Mouse (Mus musculus): ENCODE results near the gene Fkbp5. TPM values are rescaled to one million over a fixed set of nuclear protein-coding genes. Genes with fewer than 3 reads are reported as not detected.

Fkbp5 gene
- polyA plus RNA-seq, 1 experiment = 185 TPM

DNA sequence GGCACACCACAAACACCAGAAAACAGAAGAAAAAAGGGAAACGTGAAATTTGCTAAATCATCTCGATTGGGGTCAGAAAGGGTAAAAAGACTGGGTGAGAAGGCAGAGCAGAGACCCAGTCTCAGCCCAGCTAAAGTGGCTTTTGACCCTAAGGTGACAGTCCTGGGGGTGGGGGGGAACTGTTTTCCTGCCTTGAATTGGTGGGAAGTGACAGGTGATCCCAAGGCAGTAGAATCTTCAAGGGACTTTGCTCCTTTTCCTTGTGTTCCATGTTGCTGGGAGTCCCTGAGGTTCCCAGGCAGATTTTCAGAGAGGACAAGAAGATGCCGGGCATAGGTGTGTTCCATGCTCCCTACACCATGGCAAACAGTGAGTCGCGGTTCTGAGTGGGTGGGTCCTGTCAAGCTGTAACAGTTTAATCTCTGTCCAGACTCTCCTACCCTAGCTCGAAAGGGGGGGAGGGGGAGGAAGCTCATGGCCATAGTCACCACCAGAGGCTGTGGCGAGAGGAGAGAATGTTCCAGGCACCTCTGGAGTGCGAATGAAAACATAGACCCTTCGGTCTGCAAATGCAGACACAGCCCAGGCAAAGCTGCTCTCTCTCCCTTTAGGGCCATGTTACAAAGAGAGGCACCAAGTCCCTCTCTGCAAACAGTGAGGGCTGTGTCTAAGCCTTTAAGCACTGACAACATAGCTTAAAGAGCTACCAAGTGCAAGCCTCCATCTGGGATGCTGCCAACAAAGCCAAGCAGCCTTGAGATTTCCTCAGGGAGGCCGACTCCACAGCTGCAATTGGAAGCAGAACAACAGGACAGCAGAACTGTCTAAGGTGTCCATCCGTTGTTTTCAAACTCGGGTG is 10.1 kb upstream of the Fkbp5 start:
- 0 out of 2 replicates have a peak overlapping the region, but pooled peaks have one; percentile 3 for H3K27ac ChIP-seq (ENCODE audit: insufficient read depth, low read depth, low read length)
- H3K4me3 ChIP-seq (ENCODE audit: insufficient read depth, low read depth, low read length) = no peak overlapping the region
- H3K4me1 ChIP-seq (ENCODE audit: control insufficient read depth, insufficient read depth, low read length) = peaks cover 14% of the 10 kb centered on the region
- TF ChIP-seq CTCF (IDR thresholded peaks at IDR 0.05; ENCODE audit: insufficient read depth, low read depth, low read length) (no peak), POLR2A (IDR thresholded peaks at IDR 0.05; ENCODE audit: insufficient read depth, low read depth, low read length) (no peak)
- WGBS = 32% methylated on average over 12 of the region's 12 CpGs

DNA sequence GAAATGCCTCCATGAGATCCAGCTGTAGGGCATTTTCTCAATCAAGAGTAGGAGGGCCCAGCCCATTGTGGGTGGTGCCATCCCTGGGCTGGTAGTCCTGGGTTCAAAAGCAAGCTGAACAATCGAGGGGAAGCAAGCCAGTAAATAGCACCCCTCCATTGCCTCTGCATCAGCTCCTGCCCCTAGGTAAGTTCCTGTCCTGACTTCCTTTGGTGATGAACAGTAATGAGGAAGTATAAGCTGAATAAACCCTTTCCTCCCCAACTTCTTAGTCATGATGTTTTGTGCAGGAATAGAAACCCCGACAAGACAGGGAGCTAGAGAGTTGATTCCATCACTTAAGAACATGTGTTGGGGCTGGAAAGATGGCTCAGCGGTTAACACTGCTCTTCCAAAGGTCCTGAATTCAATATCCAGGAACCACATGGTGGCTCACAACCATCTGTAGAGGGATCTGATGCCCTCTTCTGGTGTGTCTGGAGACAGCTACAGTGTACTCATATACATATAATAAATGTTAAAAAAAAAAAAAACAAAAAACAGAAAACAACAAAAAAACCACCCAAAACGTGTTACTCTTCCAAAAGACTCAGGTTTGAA is 7.6 kb upstream of the Fkbp5 start:
- no peak overlapping the region for H3K27ac ChIP-seq (ENCODE audit: insufficient read depth, low read depth, low read length)
- TF ChIP-seq POLR2A (IDR thresholded peaks at IDR 0.05; ENCODE audit: insufficient read depth, low read depth, low read length) = no peak
- TF ChIP-seq CTCF (IDR thresholded peaks at IDR 0.05; ENCODE audit: insufficient read depth, low read depth, low read length) = no peak
- peaks cover 14% of the 10 kb centered on the region for H3K4me1 ChIP-seq (ENCODE audit: control insufficient read depth, insufficient read depth, low read length)
- no peak overlapping the region for H3K4me3 ChIP-seq (ENCODE audit: insufficient read depth, low read depth, low read length)
- WGBS = 64% methylated on average over 4 of the region's 4 CpGs

DNA sequence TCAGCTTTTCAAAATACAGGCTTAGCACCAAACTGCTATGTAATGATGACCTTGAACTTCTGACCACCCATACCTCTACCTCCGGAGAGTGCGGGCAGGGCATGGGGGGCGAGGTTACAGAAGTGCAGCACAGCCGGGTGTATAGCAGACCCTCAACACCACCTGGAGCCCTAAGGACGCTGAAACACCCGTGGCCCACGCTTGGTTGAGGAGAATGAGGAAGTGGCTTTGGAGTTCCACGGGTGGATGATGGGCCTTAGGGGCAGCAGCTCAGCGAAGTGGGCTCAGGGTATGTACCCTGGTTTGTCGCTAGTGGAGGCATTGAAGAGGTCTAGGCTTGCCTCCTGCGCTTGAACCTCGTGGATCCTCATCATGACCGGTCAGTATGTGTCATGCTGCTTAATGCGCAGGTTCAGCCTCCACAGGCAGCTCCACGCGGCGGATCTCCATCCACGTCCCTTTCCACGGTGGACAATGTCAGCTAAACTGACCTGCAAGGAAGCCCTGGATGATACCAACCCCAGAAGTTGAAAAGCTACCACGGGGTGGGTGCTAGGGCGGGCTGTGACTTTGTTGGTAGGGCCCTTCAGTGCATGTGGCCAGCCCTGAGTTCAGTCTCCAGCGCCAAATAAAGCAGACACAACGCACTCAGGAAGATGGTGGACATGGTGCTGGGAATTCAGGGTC is 6.8 kb upstream of the Fkbp5 start:
- TF ChIP-seq POLR2A (IDR thresholded peaks at IDR 0.05; ENCODE audit: insufficient read depth, low read depth, low read length) = no peak
- no peak for TF ChIP-seq CTCF (IDR thresholded peaks at IDR 0.05; ENCODE audit: insufficient read depth, low read depth, low read length)
- no peak overlapping the region for H3K27ac ChIP-seq (ENCODE audit: insufficient read depth, low read depth, low read length)
- no peak overlapping the region for H3K4me3 ChIP-seq (ENCODE audit: insufficient read depth, low read depth, low read length)
- peaks cover 14% of the 10 kb centered on the region for H3K4me1 ChIP-seq (ENCODE audit: control insufficient read depth, insufficient read depth, low read length)
- whole genome bisulfite sequencing = 91% methylated on average over 23 of the region's 23 CpGs

DNA sequence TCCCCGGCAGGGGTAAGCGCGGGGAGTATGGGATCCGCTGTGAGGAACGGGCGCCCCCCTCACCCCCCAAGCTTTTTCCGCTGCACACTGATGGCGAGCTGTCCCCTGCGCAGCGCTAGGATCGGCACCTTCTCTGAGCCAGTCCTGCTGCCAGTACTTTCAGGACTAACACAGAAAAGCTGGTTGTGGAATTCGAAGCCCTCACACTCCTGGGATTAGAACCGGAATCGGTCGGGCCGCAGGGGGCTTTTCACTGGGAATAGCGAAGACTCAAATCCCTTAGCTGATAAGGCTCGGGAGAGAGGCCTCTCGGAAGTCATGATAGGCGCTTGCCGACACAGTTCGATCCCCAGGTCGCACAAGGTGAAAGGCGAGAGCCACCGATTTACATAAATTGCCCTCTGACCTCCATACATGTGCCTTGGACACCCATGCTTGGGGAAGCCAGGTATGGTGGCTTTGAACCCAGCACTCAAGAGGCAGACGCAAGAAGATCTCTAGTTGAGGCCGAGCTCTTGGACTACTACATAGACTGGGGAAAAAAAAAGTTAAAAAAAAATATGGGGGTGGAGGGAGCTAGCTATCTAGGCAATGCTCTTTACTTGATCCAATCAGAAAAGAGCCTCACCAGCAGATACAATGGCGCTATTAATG is 6.2 kb upstream of the Fkbp5 start:
- no peak for TF ChIP-seq POLR2A (IDR thresholded peaks at IDR 0.05; ENCODE audit: insufficient read depth, low read depth, low read length)
- no peak for TF ChIP-seq CTCF (IDR thresholded peaks at IDR 0.05; ENCODE audit: insufficient read depth, low read depth, low read length)
- peaks cover 18% of the 10 kb centered on the region for H3K4me1 ChIP-seq (ENCODE audit: control insufficient read depth, insufficient read depth, low read length)
- peak overlapping the region; percentile 85 for H3K27ac ChIP-seq (ENCODE audit: insufficient read depth, low read depth, low read length)
- H3K4me3 ChIP-seq (ENCODE audit: insufficient read depth, low read depth, low read length) = peak overlapping the region; percentile 64
- 15% methylated on average over 28 of the region's 28 CpGs for WGBS

DNA sequence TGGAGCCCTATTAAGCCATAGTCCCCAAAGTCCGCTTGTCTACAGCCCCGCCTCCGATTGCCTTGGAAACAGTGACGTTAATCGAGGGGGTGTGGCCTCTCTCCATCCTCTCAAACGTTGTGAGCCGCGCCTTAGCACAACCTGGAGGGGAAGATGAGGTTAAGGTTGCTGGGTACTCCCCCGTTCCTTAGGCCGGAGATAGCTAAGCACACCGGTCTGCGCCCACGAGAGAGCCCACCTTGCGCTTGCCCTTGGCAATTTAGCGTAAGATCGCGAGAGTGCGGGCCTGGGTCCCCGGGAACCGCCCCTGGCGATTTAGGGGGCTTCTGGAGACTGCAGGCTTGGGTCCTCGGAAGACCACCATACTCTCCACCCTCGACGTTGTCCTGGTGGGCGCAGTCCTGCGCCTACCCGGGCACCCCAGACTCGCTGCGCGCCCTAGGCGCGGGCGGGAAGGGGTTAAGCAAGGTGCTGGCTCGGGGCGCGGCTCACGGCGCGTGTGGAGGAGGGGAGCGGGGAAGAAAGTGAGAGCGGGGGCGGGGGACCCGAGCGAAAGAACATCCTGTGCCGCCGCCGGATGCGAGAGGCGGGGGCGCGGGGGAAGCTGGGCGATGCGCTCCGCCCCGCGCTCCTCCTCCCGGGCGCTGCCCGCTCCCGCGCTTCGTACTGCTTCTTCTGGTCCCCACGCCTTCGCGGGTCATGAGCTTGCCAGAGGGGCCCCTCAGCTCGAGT is 5.5 kb upstream of the Fkbp5 start:
- peak overlapping the region; percentile 96 for H3K27ac ChIP-seq (ENCODE audit: insufficient read depth, low read depth, low read length)
- H3K4me1 ChIP-seq (ENCODE audit: control insufficient read depth, insufficient read depth, low read length) = peaks cover 22% of the 10 kb centered on the region
- TF ChIP-seq CTCF (IDR thresholded peaks at IDR 0.05; ENCODE audit: insufficient read depth, low read depth, low read length) (no peak), POLR2A (IDR thresholded peaks at IDR 0.05; ENCODE audit: insufficient read depth, low read depth, low read length) (peak; percentile 57)
- WGBS = under 1% methylated on average over 58 of the region's 66 CpGs
- peak overlapping the region; percentile 64 for H3K4me3 ChIP-seq (ENCODE audit: insufficient read depth, low read depth, low read length)

DNA sequence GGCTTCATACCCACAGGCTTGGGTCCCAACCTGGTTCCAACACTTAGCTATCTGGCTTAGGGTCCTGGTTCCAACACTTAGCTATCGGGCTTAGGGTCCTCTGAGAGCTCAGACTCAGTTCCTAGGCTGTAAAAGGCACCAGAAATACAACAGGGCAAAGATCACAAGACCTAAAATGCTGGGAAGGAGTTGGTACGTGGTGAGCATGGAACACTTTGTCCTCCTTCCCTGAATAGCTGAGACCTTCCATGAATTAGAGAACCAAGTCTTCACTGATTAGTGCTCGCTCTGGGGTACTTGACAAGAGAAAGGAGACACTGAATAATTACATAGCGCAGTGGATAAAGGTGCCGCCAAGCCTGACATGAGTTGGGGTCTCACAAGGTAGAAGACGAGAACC is 4.6 kb upstream of the Fkbp5 start:
- H3K4me1 ChIP-seq (ENCODE audit: control insufficient read depth, insufficient read depth, low read length) = peaks cover 22% of the 10 kb centered on the region
- TF ChIP-seq POLR2A (IDR thresholded peaks at IDR 0.05; ENCODE audit: insufficient read depth, low read depth, low read length) (no peak), CTCF (IDR thresholded peaks at IDR 0.05; ENCODE audit: insufficient read depth, low read depth, low read length) (no peak)
- peak overlapping the region; percentile 64; the same call in 1 of the 2 replicates for H3K4me3 ChIP-seq (ENCODE audit: insufficient read depth, low read depth, low read length)
- 26% methylated on average over 6 of the region's 6 CpGs for WGBS
- H3K27ac ChIP-seq (ENCODE audit: insufficient read depth, low read depth, low read length) = peak overlapping the region; percentile 42; the same call in 1 of the 2 replicates

DNA sequence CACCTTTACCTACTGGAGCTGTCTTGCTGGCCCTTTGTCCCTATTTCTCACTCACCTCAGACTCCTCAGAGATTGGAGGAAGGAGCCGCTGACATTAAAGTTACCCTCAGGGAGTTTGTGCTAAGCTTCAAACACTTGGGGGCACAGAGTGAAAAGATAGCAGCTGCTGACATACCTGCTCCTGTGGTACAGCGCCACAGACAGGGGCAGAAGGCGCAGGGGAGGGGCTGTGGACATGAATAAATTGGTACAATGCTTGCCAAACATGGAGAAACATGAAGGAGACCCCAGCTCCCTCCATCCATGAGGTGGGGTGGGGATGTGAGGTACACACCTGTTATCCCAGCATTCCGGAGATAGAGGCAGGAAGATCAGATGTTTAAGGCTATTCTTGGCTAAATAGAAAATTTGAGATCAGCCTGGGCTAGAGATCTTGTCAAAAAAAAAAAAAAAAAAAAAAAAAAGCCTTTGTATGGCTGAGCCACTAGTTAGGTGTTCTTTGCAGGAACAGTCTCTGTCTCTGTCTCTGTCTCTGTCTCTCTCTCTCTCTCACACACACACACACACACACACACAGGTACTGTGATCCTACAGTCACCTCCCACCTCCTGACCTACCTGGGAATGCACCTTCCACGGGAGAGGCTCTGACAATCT is 3.9 kb upstream of the Fkbp5 start:
- TF ChIP-seq POLR2A (IDR thresholded peaks at IDR 0.05; ENCODE audit: insufficient read depth, low read depth, low read length) = no peak
- no peak for TF ChIP-seq CTCF (IDR thresholded peaks at IDR 0.05; ENCODE audit: insufficient read depth, low read depth, low read length)
- Histone ChIP-seq H3K27ac (ENCODE audit: insufficient read depth, low read depth, low read length) (no peak overlapping the region), H3K4me1 (ENCODE audit: control insufficient read depth, insufficient read depth, low read length) (peaks cover 22% of the 10 kb centered on the region), H3K4me3 (ENCODE audit: insufficient read depth, low read depth, low read length) (no peak overlapping the region)
- 77% methylated on average over 5 of the region's 5 CpGs for WGBS

DNA sequence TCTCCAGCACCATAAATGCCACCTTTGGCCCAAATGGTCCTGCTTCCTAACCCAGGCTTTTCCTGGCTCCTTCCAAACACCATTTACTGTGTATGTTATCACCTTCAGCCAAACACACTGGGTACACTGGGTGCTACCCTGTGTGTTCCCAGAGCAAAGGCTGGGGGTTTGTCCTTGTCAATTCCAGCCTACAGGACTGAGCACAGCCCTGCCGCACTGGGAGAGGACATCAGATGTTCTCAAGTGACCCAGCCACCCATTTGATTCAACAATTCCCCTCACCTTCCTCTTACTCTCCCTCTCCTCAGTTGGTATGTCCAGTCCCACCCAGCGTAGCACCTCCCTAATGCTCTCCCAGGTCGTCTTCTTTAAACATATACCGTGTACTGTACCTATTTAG is 3.2 kb upstream of the Fkbp5 start:
- WGBS = 91% methylated on average over 4 of the region's 4 CpGs
- H3K27ac ChIP-seq (ENCODE audit: insufficient read depth, low read depth, low read length) = no peak overlapping the region
- no peak overlapping the region for H3K4me3 ChIP-seq (ENCODE audit: insufficient read depth, low read depth, low read length)
- peaks cover 27% of the 10 kb centered on the region for H3K4me1 ChIP-seq (ENCODE audit: control insufficient read depth, insufficient read depth, low read length)
- TF ChIP-seq POLR2A (IDR thresholded peaks at IDR 0.05; ENCODE audit: insufficient read depth, low read depth, low read length) (no peak), CTCF (IDR thresholded peaks at IDR 0.05; ENCODE audit: insufficient read depth, low read depth, low read length) (no peak)

Measured in olfactory bulb, adult 2 months (tissue).